Mouse (Mus musculus) myocyte (in vitro differentiated cells): ENCODE measurements around the gene Cd9.

Experiments used
- MAX ChIP-seq: IDR thresholded peaks from one replicate; pipeline ENCODE4 v1.6.1; 2011; ENCODE audit warnings: low read depth, mild to moderate bottlenecking, control low read depth
- MYOD1 ChIP-seq, 3 experiments: IDR thresholded peaks; one replicate each; pipeline ENCODE4 v1.6.1; 2011; ENCODE audit warnings: control low read depth in 2 of 3, low read depth in 2 of 3, mild to moderate bottlenecking in 2 of 3, moderate library complexity in 1 of 3; ENCODE audit not compliant: insufficient read length in 2 of 3, control insufficient read depth in 1 of 3
- POLR2A ChIP-seq: IDR thresholded peaks from one replicate; pipeline ENCODE4 v1.6.1; 2011; ENCODE audit warnings: low read depth, mild to moderate bottlenecking, control low read depth, moderate library complexity; ENCODE audit not compliant: insufficient read length
- TCF12 ChIP-seq: IDR thresholded peaks from one replicate; pipeline ENCODE4 v1.6.1; 2011; ENCODE audit warnings: mild to moderate bottlenecking, control low read depth; ENCODE audit not compliant: poor library complexity, insufficient read depth, severe bottlenecking
- USF1 ChIP-seq: IDR thresholded peaks from one replicate; pipeline ENCODE4 v1.6.1; 2011; ENCODE audit warnings: low read depth, mild to moderate bottlenecking, control low read depth, moderate library complexity

DNA sequence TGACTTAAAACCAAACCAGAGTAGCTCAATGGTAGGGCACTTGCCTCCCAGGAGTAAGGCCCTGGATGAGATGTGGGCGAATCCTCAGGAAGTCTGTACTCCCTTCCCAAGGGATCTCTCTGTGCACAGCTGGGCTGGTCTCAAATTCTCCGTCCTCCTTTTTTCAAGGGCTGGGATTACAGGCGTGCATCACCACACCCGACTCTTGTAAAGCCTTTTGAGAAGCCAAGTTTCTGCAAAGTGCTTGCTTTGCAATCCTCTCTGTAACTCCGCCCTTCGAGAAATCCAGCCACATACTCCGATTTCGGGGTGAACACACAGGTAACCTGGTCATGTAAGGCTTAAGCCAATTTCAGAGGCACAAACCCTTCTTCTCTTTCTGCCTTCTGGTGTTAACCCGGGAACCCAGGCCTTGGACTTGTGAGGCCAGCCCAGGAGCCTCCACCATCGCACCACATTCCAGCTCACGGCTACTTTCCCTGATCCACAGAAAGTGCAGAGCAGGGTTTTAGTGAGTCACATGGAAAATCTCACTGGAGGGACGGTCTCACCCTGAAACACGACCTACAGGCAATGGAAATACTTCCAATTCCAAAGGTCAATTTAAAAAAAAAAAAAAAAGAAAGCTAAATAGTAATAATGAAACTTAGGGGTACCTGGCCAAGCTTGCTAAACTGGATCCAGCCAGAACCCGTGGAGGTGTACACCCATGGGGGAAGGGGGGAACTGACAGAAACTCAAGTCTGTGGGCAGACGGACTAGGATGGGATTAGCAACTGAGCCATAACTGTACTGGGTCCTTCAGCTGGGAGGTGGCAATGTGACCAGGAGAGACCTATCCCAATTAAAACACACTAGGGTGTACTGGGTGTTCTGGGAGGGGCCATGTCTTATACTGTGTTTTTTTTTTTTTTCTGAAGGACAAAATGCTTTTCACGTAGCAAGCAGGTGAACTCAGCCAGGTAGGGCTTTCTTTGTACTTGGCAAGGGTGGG, 16.2 kb downstream of the Cd9 start:
- TF ChIP-seq POLR2A (no peak), TCF12 (no peak), USF1 (no peak), MAX (no peak), MYOD1 (IDR thresholded peaks at IDR 0.05; ENCODE audit: control insufficient read depth in 1 of 3, insufficient read length in 2 of 3, low read depth in 2 of 3) (peak in 2 of 3 experiments; percentile 56 to 71)
